Mouse (Mus musculus): ENCODE data around the gene Lrrc36.
A peak's percentile ranks its signal among the peaks of the same experiment; 100 is the strongest.

The Lrrc36 gene

DNA sequence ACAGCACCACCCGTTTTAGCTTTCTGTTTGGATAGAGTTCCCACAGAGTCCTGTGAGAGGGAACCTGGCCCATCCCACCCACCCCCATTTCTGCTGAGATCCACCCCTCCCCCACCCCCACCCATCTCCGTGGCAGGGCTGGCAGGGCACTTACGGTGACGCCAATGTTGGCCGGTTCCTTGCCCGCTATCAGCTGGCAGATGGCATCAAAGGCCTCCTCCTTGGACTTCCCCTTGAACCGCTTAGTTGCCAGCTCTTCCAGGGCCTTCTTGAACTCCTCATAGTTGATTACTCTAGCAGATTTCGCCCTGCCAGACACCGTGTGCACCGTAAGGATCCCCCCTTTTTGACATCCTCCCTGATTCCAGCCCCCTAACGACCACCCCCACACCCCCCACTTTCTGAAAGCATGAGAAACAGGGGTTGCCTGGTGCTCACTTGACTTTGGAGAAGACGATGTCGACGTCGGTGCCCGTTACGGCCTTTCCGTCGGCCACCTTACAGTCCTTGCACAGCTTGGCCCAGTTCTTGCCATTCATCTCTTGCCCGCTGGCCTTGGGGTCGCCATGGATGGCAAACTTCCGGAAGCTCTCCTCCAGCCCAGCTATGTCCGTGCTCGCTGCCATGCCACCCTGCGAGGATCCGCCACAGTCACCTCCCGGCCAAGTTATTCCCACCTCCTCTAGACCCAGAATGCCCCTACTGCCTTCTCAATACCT is 54.8 kb downstream of the Lrrc36 start:
- DNase-seq = peak; percentile 45

DNA sequence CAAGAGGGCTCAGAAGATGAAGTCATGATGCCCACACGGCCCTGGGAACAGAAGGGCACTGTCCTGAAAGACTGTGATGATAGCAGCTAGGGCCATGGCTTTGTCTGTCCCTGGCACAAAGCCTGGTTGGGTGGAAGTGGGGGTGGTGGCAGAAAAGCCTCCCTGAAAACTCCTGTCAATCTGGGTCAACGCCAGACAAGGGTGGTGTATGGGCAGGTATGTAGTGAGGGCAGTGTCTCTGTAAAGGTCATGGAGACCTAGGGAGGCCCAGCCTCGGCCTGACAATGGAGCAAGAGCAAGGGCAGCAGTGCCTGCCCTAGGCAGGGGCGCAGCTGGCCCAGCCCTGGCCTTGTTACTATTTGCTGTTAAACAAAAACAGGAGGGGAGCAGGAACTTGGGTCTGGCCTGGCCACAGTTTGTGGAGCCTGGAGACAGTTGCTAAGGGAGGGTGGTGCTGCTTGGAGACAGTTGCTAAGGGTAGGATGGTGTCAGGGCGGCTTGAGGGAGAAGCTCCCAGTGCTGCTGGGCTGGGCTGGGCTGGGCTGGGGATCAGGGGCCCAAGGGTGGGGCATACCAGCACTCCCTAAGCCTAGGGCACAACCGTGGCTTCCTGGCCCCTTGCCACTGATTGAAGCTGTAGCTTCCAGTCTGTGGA is 55.8 kb downstream of the Lrrc36 start:
- peak; percentile 73 for DNase-seq

- DNase-seq = no peak
Observed at GRCm38 (mm10) chr8:105469816-105470215, 56.4 kb downstream of the Lrrc36 start.

- no peak for DNase-seq
Observed at GRCm38 (mm10) chr8:105470262-105470661, 56.9 kb downstream of the Lrrc36 start.

- no peak for DNase-seq
Observed at GRCm38 (mm10) chr8:105470681-105471313, 57.4 kb downstream of the Lrrc36 start.

DNA sequence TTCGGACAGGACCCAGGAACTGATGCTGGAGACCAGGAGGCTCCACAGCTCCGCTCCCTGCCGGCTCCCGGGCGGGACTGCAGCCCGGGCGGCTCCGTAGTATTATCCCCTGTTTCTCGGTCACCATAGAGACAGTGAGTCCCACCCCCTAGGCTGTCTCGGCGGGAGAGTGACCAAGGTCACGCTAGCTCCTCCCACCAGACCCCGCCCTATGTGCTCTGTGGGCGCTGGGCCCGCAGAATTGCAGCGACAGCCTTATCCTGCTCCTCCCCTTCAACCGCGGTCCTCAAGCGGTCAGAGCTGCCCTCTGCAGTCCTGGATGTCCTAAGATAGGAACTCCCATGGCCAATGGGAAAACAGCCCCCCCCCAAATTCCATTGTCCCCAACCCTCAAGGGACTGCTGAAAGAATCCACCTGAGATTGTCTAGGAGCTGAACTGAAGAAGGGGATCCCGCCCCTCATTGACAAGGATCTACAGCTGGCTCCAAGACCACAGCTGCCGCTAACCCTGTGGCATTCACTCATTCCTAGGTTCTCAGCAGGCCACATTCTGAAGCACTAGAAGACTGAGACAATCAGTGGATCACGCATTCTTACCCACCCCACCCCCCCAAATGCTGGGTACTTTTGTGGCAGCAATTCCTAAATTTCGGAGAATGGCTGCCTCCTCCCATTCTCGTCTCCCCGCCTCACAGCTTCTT is 58.1 kb downstream of the Lrrc36 start, which contains the start of gene Tppp3:
TSS of gene Tppp3 (minus strand) at position 213 of the 702 bp plus-strand sequence.
- peak; percentile 91 for DNase-seq

- no peak for DNase-seq
Observed at GRCm38 (mm10) chr8:105472414-105472932, 59.1 kb downstream of the Lrrc36 start.

- no peak for DNase-seq
Observed at GRCm38 (mm10) chr8:105472983-105473382, 59.6 kb downstream of the Lrrc36 start.

- DNase-seq = no peak
Observed at GRCm38 (mm10) chr8:105473816-105474606, 60.6 kb downstream of the Lrrc36 start.

DNA sequence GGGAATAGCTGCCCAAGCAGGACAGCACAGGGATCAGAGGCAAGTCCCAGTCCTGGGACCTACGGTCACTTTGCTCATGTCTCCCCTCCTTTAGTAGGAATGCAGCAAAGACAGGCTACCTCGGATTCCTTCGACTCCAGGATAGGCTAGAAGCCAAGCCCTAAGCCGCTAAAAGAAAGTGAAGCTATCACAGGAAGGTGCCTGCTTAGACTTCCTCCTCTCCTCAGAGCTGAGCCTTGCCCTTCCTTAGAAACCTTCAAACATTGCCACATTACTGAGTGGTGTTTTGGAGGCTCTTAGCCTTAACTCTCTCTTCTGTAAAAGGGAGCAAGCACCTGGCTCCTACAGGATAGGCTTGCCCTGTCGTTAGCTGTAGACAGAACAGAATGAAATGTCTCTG is 61.3 kb downstream of the Lrrc36 start:
- DNase-seq = no peak

DNA sequence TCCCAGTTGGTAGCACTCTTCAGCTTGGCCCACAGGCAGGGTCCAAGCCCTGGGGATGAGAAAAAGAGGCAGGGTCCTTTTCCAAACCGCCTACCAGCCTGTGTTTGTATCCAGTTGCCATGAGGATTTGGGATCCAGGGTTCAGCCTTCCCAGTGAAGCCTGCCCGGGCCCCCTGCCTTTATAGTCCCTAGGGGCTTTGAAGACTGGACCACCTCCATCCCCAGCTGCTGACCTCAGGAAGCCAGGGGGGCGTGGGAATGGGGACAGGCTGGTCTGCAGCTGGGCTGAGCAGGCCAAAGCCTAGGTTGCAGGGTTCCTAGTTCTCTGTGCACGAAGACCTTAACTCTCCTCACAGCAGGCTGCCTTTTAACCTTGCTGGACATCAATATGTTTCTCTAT is 61.9 kb downstream of the Lrrc36 start:
- no peak for DNase-seq

GRCm38 (mm10) chr8:105475742-105476141 is 62.4 kb downstream of the Lrrc36 start:
- no peak for DNase-seq

GRCm38 (mm10) chr8:105476161-105476560 is 62.8 kb downstream of the Lrrc36 start:
- DNase-seq = no peak

DNA sequence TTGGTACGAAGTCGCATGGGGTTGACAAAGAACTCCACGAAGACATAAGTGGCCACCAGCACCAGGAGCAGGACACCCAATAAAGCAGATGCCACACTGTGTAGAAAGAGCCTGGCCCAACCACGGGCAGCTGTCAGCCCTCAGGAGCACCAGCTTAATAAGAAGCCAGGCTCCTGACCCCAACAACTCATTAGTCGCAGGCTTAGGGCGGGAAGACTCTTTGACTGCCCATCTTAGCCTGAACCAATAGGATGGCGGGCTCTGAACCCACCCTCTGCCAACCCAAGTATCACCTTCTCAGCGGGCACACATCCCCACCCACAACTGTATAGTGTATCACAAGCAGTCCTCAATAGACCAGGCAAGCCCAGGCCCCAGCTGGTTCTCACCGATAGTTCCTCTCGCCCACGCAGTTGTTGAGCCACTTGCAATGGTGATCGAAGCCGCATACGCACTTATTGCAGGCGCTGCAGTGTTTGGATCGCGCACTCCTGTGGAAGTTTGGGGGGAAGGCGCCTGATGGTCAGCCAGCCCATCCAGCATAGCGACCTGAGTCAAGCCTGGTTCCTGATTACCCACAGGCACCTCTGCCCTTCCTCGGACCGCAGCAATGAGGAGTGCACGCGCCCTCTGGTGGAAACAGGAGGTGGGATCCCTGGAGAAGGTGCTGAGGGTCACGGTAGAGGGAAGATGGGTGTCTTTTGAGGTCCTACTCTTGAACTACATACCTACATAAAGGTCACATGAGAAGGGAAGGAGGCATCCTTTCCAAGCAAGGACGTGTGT is 63.5 kb downstream of the Lrrc36 start:
- DNase-seq = peak; percentile 75

DNA sequence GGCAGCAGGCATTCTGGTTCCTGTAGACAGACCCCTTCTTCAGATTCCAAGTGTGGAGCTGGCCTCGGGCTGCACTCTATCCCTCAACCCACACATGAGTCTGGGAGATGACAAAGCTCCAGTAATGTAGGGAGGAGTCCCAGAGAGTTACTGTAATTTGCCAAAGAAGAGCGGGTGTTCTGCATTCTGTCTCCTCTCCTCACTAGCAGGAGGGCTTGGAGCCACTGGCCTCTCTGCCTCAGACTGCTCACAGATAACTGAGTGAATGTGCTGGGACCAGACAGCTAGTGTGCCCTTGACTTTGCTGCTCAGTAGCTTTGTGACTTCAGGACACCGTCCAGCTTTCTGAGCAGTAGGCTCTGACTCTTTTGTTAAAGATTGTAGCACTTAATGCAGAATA is 64.4 kb downstream of the Lrrc36 start:
- no peak for DNase-seq

- DNase-seq = no peak
Observed at GRCm38 (mm10) chr8:105481013-105481412, 67.6 kb downstream of the Lrrc36 start.

DNA sequence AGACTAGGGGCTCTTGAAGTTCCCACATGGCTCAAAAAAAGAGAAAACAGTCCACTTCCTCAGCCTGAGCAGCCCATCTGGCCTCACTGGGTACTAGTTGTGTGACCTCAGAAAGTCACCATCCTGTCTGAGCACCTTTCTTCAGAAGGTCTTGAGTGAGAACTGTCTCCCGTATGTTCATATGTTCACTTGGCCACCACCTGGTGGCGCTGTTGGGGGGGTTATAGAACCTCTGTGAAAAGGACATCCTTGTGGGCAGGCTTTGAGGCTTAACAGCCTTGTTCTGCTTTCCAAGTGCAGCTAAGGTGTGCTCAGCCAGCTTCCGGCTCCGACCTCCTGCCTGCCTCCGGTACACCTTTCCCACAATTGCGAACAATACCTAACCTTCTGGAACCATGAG is 68.1 kb downstream of the Lrrc36 start:
- no peak for DNase-seq

DNA sequence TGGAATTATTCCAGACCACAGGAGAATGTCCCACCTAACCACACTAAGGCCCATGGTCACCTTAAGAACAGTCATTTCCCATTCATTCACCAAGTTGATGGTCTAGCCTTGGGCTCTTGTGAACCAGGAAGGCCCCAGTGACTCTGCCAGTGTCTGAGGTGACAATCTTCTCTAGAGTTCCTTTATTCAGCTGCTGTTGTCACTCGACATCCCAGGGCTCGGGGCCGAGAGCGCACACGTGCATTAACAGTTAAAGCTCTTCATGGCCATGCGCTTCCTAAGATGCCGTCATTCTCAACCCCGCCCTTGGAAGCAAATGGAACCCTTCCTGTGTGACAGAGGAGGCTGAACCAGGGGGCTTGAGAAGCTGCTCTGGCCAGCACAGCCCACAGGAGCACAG is 68.8 kb downstream of the Lrrc36 start:
- no peak for DNase-seq

DNA sequence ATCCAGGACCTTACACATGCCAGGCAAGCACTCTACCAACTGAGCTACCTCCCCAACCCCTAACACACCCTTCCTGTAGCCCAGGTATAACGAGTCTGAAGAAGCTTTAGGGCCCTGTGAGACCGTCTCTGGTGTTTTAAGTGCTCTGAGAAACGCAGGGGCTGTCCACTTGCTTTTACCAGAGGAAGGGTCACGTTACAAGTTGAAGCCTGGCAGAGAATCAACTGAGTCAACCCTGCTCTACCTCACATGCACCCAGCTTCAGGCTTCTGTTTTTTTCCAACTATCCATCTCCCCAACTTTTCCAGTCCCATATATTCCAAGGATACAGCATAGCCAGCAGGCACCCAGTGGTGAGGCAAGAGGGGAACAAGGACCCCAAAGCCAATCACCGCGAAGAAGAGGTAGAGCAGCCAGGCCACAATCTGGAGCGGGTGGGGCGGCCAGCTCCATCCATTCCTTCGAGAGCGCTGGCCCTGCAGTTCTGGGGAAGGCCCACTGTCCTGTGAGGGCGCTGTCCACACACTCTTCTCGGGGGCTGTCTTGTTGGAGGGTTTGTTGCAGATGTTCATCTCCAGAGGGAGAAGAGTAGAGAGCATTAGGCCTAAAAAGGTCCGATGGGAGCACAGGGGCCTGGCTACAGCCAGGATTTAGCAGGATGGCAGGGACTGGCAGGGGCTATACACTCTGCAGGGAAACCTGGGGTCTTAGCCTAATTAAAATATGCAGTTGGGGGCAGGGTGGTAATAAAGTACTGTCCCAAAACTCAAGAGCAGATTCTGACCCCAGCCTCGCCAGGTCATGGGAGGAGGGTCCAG is 70.0 kb downstream of the Lrrc36 start:
- no peak for DNase-seq

GRCm38 (mm10) chr8:105484030-105484368 is 70.6 kb downstream of the Lrrc36 start:
- DNase-seq = no peak

DNA sequence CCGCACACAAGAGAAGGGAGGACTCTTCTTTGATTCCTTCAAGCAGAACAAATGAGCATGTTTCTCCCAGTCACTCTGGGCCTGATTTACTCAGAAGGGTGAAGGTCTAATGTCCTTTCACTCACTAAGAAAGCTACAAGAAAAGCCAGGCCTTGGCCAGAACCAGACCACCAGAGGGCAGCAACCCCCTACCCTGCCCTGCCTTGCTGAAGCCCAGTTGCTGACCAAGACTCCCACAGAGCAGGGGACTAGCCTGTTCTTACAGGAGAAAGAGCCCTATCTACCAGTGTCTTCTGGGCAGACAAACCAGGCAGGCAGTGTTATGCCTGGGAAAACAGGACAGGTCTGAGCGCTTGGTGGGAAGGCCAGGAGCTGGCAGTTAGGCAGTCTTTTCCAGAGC is 71.0 kb downstream of the Lrrc36 start:
- no peak for DNase-seq

Data from cerebellum, adult 11 months (tissue).